Mouse (Mus musculus): Measurements from ENCODE around the gene Trim12a.
"Not testable (repeated sequence)": the region's sequence is repeated elsewhere in the genome, so short reads cannot be mapped to it uniquely, and the experiment has no call there.

Gene Trim12a

DNA sequence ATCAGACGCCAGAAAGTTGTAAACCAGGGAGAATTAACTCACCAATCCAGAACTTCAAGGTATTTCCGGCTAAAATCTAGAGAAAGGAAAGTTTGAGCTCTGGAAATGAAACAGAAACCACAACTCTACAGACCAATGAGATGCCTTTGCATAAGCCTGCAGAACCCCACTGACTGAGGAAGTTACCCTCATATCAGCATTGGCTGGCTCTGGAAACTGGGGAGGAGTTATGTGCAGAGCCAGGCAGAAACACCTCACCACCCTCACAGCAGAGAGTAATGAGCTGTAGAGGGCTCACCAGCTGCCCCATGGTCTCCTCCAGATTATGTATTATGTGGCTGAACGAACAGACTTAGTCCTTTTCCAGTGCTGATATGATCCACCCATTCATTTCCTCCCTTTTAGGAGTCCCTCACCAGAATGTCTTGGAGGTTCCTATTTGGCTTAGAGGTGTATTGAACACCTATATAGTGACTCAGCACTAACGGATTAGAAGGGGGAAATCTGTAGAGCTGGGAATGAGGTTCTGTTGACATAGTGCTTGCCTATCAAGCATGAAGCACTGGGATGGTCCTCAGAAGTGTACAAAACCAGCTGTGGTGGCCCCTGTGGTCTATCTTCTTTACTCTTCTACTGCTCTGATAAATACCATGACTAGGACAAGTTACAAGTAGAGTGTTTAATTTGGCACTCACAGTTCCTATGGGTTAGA, at the start of gene Trim12a:
Gene Trim12a (minus strand): TSS at position 98 of the 712 bp plus-strand sequence.
- DNase-seq, result not testable (repeated sequence)

DNA sequence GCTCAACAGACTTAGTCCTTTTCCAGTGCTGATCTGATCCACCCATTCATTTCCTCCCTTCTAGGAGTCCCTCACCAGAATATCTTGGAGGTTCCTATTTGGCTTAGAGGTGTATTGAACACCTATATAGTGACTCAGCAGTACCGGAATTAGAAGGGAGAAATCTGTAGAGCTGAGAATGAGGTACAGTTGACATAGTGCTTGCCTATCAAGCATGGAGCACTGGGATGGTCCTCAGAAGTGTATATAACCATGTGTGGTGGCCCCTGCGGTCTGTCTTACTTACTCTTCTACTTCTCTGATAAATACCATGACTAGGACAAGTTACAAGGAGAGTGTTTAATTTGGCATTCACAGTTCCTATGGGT, 38.3 kb upstream of the Trim12a start:
- DNase-seq, result no peak

DNA sequence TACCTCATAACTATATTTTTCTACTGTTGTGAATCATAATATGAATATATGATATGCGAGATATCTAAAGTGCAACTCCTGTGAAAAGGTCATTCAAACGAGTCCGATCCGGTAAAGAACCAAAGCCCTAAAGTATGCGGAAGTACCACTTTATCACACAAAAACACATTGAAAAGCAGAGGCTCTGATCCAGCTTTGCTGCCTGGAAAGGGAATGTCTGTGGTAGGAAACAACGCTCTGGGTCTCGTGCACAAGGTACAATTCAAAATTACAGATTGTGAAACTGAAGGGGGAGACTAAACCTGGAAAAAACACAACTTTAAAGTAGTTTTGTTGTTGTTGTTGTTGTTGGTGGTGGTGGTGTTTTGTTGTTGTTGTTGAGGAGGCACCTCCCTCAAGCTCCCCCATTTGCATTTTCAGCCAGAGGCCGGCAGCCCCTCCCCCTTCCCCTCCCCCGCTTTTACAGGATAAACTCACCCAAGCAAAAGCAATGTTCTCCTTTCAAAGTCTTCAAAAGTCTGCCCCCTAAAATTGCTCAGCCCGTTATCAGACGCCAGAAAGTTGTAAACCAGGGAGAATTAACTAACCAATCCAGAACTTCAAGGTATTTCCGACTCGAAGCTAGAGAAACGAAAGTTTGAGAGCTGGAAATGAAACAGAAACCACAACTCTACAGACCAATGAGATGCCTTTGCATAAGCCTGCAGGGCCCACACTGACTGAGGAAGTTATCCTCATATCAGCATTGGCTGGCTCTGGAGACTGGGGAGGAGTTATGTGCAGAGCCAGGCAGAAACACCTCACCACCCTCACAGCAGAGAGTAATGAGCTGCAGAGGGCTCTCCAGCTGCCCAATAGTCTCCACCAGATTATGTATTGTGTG, 37.7 kb upstream of the Trim12a start, which contains the start of gene Trim12c:
Gene Trim12c (minus strand): TSS at position 646 of the 883 bp plus-strand sequence.
- peak; percentile 63 to 79 for DNase-seq

DNA sequence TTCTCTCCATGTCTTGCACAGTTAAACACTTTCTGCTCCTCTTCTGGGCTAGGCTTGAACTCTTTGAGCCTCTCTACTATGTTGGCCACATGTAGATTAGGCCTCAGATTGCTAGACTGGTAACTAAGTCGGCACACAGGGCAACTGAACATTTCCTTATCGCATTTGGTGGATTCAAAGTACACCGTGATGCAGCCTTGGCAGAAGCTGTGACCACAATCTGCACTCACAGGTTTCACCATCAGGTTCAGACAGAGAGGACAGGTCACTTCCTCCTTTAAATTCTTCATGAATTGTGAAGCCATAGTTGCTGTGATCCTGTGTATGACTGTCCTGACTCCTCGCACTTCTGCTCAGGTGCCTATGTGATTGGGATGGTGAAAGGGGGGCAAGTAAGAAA, 32.8 kb upstream of the Trim12a start:
- DNase-seq, result not testable (repeated sequence)

DNA sequence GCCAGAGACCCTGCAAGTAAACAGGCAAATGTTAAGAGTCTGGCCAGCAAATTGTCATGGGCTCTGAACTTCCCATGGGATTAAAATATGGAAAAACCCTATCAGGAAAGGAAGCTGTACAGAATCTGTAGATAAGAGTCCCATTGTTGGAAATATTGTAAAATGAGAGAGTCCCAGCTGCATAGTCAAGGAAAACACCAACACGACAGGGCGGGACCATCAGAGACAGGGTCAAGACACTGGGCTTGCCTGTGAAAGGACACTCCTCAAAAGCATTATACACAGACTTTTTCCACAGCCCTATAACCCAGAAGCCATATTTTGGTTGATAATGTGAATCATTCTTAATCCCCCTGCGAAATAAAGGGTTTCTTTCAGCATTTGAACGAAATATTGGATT, 25.5 kb upstream of the Trim12a start:
- DNase-seq, result not testable (repeated sequence)

DNA sequence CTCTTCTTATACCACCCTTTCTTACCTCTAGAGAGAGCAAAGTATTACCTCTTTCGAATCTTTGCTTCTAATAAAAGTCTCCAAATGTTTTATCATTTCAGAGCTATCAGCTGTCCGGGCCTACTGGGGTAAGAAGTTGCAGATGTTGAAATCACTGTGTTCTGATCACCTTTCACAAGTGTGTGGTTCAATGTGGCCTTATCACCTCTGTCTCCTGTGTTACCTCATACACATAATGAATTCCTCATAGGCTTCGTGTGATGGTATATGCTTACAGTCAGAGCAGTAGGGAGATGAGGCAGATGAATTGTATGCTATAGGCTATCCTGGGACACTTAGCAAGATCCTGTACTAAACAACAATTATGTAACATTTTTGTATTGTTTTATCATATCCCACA, 20.3 kb upstream of the Trim12a start:
- DNase-seq, result not testable (repeated sequence)

DNA sequence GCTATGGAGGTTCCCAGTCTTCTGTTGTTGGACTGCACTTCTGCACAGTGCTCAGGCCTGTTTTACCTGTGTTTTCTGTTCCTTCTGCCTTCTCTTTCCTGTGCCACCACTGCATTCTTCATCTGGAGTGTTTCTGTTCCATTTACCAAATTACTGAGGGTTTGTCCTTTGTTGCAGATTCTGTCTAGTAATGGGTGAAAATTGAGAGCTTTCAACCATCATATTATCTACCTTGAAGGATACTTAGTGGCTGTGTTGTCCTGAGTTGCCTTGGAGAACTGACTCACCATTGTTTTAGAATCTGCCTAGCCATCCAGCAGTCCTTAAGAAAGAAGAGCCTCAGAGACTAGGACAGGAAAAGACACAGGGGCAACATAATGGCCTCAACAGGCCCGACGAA, 13.9 kb upstream of the Trim12a start, which contains the start of gene Trim34b:
Gene Trim34b (plus strand): TSS at position 301 of the 400 bp plus-strand sequence.
- not testable (repeated sequence) for DNase-seq

DNA sequence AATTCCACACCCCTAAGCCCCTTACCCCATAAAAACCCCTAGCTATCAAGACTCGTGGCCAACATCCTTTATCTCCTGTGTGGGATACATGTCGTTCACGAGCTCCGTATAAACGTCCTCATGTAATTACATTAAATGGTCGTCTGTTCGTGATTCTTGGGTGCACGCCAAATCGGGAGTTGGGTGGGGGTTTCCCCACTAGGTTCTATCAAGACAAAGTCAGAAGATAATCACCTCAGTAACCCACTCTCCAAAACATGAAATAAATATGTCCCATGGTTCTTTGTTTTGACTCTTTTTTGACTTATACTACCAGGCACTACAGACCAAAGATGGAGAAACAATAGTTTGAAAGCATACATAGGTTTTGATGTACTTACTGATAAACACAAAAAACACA, 6.8 kb upstream of the Trim12a start:
- no peak for DNase-seq

DNA sequence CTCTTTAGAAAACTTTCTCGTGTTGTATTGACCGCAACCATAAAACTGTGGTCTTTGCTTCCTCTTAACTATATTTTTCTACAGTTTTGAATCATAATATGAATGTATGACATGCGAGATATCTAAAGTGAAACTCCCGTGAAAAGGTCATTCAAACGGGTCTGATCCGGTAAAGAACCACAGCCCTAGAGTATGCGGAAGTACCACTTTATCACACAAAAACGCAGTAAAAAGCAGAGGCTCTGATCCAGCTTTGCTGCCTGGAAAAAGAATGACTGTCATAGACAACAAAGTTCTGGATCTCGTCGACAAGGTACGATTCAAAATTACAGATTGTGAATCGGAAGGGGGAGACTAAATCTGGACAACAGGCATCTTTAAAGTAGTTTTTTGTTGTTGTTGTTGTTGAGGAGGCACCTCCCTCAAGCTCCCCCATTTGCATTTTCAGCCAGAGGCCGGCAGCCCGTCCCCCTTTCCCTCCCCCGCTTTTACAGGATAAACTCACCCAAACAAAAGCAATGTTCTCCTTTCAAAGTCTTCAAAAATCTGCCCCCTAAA, 391 bp downstream of the Trim12a start:
- DNase-seq, result no peak

DNA sequence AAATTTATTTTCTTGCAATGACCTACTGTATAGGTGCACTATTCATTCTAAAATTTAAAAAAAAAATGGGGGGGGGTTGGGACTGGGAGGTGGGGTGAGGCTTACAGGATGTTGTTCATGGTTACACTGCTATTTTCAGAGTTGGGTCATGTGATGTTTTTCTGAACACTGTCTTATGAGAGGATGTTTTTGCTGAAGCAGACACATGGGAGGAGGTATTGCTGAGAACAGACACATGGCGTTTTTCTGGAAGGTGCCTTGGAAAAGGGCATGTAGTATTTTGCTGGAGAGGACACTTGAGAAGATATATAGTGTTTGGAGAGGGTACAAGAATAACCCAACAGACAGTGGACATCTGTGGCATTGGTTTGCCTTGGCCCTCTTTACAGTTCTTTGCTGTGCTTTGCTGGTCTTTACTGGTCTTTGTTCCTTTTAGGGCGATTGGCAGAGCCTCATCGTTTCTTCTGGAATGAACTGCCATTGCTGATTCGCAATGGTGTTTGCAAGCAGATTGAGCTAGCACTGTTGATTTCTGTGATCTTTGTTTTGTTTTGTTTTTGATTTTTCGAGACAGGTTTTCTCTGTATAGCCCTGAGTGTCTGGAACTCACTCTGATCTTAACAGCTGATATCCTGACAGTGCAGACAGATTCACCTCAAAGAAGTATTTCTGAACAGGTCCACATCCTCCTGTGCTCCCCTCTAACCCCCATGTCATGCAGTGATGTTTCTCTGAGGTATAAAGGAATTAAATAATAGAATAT, 23.4 kb downstream of the Trim12a start:
- no peak for DNase-seq

DNA sequence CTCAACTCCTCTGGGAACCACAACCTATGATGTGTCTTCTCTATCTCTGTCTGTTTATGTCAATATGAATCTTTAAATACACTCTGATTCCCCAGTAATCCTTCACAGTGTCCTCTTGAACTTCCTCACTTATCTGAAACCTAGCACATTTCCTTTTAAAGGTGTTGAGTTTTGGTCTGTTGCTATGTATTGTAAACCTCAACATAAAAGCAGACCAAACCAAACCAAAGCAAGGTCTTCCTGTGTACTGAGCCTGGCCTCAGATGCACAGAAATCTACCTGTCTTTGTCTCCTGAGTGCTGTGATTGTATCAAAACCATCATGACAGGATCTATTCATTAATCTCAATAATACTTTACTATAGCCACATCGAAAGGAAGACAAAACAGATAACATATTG, 24.6 kb downstream of the Trim12a start:
- no peak for DNase-seq

DNA sequence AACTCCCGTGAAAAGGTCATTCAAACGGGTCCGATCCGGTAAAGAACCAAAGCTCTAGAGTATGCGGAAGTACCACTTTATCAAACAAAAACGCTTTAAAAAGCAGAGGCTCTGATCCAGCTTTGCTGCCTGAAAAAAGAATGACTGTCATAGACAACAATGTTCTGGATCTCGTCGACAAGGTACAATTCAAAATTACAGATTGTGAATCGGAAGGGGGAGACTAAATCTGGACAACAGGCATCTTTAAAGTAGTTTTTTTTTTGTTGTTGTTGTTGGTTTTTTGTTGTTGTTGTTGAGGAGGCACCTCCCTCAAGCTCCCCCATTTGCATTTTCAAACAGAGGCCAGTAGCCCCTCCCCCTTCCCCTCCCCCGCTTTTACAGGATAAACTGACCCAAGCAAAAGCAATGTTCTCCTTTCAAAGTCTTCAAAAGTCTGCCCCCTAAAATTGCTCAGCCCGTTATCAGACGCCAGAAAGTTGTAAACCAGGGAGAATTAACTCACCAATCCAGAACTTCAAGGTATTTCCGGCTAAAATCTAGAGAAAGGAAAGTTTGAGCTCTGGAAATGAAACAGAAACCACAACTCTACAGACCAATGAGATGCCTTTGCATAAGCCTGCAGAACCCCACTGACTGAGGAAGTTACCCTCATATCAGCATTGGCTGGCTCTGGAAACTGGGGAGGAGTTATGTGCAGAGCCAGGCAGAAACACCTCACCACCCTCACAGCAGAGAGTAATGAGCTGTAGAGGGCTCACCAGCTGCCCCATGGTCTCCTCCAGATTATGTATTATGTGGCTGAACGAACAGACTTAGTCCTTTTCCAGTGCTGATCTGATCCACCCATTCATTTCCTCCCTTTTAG, 27.5 kb downstream of the Trim12a start, which contains the start of gene Trim5:
Gene Trim5 (minus strand): TSS at position 519 of the 868 bp plus-strand sequence.
- DNase-seq, result not testable (repeated sequence)

DNA sequence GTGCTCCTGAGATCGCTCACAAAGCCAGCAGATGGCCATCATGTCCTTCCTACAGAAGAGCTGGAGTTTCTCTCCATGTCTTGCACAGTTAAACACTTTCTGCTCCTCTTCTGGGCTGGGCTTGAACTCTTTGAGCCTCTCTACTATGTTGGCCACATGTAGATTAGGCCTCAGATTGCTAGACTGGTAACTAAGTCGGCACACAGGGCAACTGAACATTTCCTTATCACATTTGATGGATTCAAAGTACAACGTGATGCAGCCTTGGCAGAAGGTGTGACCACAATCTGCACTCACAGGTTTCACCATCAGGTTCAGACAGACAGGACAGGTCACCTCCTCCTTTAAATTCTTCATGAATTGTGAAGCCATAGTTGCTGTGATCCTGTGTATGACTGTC, 35.9 kb downstream of the Trim12a start:
- not testable (repeated sequence) for DNase-seq

DNA sequence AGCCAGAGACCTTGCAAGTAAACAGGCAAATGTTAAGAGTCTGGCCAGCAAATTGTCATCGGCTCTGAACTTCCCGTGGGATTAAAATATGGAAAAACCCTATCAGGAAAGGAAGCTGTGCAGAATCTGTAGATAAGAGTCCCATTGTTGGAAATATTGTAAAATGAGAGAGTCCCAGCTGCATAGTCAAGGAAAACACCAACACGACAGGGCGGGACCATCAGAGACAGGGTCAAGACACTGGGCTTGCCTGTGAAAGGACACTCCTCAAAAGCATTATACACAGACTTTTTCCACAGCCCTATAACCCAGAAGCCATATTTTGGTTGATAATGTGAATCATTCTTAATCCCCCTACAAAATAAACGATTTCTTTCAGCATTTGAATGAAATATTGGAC, 49.9 kb downstream of the Trim12a start:
- DNase-seq, result not testable (repeated sequence)

DNA sequence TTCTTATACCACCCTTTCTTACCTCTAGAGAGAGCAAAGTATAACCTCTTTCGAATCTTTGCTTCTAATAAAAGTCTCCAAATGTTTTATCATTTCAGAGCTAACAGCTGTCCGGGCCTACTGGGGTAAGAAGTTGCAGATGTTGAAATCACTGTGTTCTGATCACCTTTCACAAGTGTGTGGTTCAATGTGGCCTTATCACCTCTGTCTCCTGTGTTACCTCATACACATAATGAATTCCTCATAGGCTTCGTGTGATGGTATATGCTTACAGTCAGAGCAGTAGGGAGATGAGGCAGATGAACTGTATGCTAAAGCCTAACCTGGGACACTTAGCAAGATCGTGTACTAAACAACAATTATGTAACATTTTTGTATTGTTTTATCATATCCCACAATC, 54.9 kb downstream of the Trim12a start:
- DNase-seq, result not testable (repeated sequence)

Measured in thymus, adult 18-20 months (tissue).